Mouse (Mus musculus) heart, adult 2 months (tissue): ENCODE measurements around the gene Depdc1b. TPM values are rescaled to one million over a fixed set of nuclear protein-coding genes. Genes with fewer than 3 reads are reported as not detected.
A peak's percentile ranks its signal among the peaks of the same experiment; 100 is the strongest.

ENCODE experiments used
- DNase-seq, 2 experiments: peaks; one replicate each; pipeline ENCODE4 v3.0.0; 2021
- H3K27ac ChIP-seq: fragments of 200-600 bp; 2 replicates; pipeline ENCODE4 v1.8.1; 2022
- H3K27me3 ChIP-seq: fragments of 200-500 bp; 2 replicates; pipeline ENCODE4 v1.6.1; 2012; ENCODE audit warnings: mild to moderate bottlenecking, low read length, inconsistent platforms, mixed read lengths; ENCODE audit not compliant: control insufficient read depth, insufficient read depth
- H3K36me3 ChIP-seq: fragments of 200-500 bp; 2 replicates; pipeline ENCODE4 v1.6.1; 2012; ENCODE audit warnings: low read length, inconsistent platforms; ENCODE audit not compliant: control insufficient read depth, insufficient read depth
- H3K4me1 ChIP-seq: fragments of 200-500 bp; 2 replicates; pipeline ENCODE4 v1.6.1; 2011; ENCODE audit warnings: low read length; ENCODE audit not compliant: control insufficient read depth, insufficient read depth
- H3K4me3 ChIP-seq: fragments of 200-600 bp; 2 replicates; pipeline ENCODE4 v1.8.1; 2022
- H3K79me2 ChIP-seq: fragments of 200-500 bp; replicated peaks from 2 replicates; pipeline ENCODE4 v1.6.1; 2012; ENCODE audit warnings: mild to moderate bottlenecking, inconsistent platforms, low read length, moderate library complexity, mixed read lengths; ENCODE audit not compliant: control insufficient read depth, insufficient read depth
- H3K9ac ChIP-seq: fragments of 200-500 bp; 2 replicates; pipeline ENCODE4 v1.6.1; 2012; ENCODE audit warnings: low read depth, mild to moderate bottlenecking, control low read depth, inconsistent platforms, low read length, mixed read lengths
- CTCF ChIP-seq: fragments of 200-600 bp; IDR thresholded peaks from 2 replicates; pipeline ENCODE4 v1.8.1; 2022; ENCODE audit warnings: antibody characterized with exemption, mild to moderate bottlenecking, moderate library complexity
- EP300 ChIP-seq: fragments of 200-500 bp; IDR thresholded peaks from 2 replicates; pipeline ENCODE4 v1.6.1; 2011; ENCODE audit warnings: low read depth, low read length, control low read depth; ENCODE audit not compliant: insufficient read depth
- POLR2A ChIP-seq: fragments of 200-500 bp; IDR thresholded peaks from 2 replicates; pipeline ENCODE4 v1.6.1; 2011; ENCODE audit warnings: mild to moderate bottlenecking, low read depth, low read length, control low read depth; ENCODE audit not compliant: insufficient read depth
- WGBS: fragments of 180-500 bp; shearing (Covaris S2); methylation state at CpG from one replicate; pipeline ENCODE4 v1.1.7; 2018; 5-methylcytosine and 5-hydroxymethylcytosine counted together
- intact Hi-C: fragments of 180-260 bp; cut with DNase I; formaldehyde crosslinking; loops from one replicate; pipeline ENCODE4 v1.15.1; 2025
- polyA plus RNA-seq: library from polyadenylated mRNA; depleted of rRNA; stranded (reverse); fragments of >200 nt; gene quantifications from 2 replicates; pipeline ENCODE4 v1.2.3, GENCODE M21; 2012; rRNA removed
- total RNA-seq, 2 experiments: library from RNA; stranded (reverse); gene quantifications; 2 replicates each; pipeline ENCODE4 v1.2.3; 2021

Gene Depdc1b
- total and polyA plus RNA-seq, 3 experiments: 0.14 to 0.36 (median 0.34) TPM

DNA sequence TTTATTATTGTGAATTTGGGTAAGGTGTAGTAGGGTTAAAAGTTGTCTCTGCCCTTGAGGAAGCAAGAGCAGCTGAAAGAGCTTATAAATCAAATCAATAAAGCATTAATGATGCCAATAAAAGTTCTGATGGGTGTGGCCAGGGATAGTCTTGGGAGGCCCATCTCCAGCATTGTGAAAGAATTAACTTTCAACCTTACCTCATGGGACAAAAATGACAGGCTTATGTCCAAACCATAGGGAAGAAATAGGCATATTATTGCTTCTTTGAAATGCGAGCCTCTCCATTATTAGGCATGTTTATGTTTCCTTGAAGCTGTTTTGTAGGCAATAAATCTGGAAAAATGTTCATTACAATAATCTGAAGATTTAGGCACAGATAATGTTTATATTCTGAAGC, 122.9 kb downstream of the Depdc1b start:
- Histone ChIP-seq H3K9ac (no peak overlapping the region), H3K4me3 (no peak overlapping the region), H3K79me2 (no peaks in the 10 kb centered on the region), H3K36me3 (no peaks in the 10 kb centered on the region), H3K27me3 (no peaks in the 10 kb centered on the region), H3K27ac (no peak overlapping the region), H3K4me1 (peaks cover 1% of the 10 kb centered on the region; the same call in 1 of the 2 replicates)
- TF ChIP-seq CTCF: no peak
- no peak for TF ChIP-seq POLR2A
- TF ChIP-seq EP300: no peak
- intact Hi-C loops: no loop called here
- DNase-seq: no peak
- 87% methylated on average over 1 of the region's 1 CpGs for WGBS

DNA sequence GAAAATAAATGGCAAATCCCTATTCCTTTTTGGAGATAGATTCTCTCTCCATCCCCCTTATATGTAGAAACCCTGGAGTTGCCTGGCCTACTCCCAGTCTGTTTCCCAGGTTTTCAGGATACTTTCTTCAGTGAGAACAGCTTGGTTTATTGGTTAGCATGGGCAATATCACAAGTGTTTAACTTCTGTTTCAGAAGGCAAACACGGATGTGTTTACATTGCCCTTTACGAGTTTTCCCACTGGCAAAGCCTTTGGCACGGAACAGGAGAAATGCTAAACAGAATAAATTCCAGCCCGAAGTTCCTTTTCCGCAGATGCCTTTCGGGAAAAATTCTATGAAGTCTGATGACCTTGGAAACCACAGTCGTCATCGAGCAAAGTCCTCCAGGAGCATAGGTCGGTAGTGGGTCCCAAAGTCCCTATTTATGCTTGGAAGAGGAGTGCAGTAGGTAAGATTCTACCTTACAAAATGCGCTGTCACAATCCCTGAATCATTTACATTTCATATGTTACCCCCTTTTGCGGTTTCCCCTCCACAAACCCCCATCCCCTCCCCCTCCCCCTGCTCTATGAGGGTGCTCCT, 132.3 kb downstream of the Depdc1b start:
- intact Hi-C loops: no loop called here
- H3K27me3 ChIP-seq: no peaks in the 10 kb centered on the region
- H3K4me1 ChIP-seq: no peaks in the 10 kb centered on the region; the same call in 1 of the 2 replicates
- H3K36me3 ChIP-seq: peaks cover 3% of the 10 kb centered on the region; the same call in 1 of the 2 replicates
- TF ChIP-seq EP300 (no peak), CTCF (no peak), POLR2A (no peak)
- DNase-seq: no peak
- no peaks in the 10 kb centered on the region for H3K79me2 ChIP-seq
- H3K27ac ChIP-seq: no peak overlapping the region
- 81% methylated on average over 11 of the region's 11 CpGs for WGBS
- H3K9ac ChIP-seq: no peak overlapping the region
- no peak overlapping the region for H3K4me3 ChIP-seq

- no peaks in the 10 kb centered on the region; the same call in none of the 2 replicates for H3K4me1 ChIP-seq
- 21% methylated on average over 10 of the region's 10 CpGs for WGBS
- peak in 1 of 2 experiments; percentile 44 for DNase-seq
- peak within 1 kb of the TSS; percentile 66 for H3K27ac ChIP-seq
- intact Hi-C loops: no loop called here
- H3K4me3 ChIP-seq: peak within 1 kb of the TSS; percentile 38
- H3K27me3 ChIP-seq: no peaks in the 10 kb centered on the region
- H3K9ac ChIP-seq: peak within 1 kb of the TSS; percentile 82
- H3K36me3 ChIP-seq: peaks cover 6% of the 10 kb centered on the region; the same call in 1 of the 2 replicates
- TF ChIP-seq POLR2A: no peak
- no peak for TF ChIP-seq CTCF
- no peak for TF ChIP-seq EP300
- H3K79me2 ChIP-seq: no peaks in the 10 kb centered on the region
Observed at GRCm38 (mm10) chr13:108449116-108450097, 133.3 kb downstream of the Depdc1b start, which contains the start of gene Pde4d. Gene Pde4d (plus strand): TSS chr13:108449948.

- intact Hi-C loops: no loop called here
- peak overlapping the region; percentile 38 for H3K4me3 ChIP-seq
- H3K27ac ChIP-seq: peak overlapping the region; percentile 66
- DNase-seq: no peak
- TF ChIP-seq POLR2A (no peak), EP300 (no peak), CTCF (no peak)
- no peaks in the 10 kb centered on the region; the same call in none of the 2 replicates for H3K4me1 ChIP-seq
- no peaks in the 10 kb centered on the region for H3K79me2 ChIP-seq
- H3K36me3 ChIP-seq: peaks cover 8% of the 10 kb centered on the region; the same call in 1 of the 2 replicates
- 60% methylated on average over 2 of the region's 2 CpGs for WGBS
- no peaks in the 10 kb centered on the region for H3K27me3 ChIP-seq
- no peak overlapping the region for H3K9ac ChIP-seq
Observed at GRCm38 (mm10) chr13:108451122-108451521, 135.0 kb downstream of the Depdc1b start.

DNA sequence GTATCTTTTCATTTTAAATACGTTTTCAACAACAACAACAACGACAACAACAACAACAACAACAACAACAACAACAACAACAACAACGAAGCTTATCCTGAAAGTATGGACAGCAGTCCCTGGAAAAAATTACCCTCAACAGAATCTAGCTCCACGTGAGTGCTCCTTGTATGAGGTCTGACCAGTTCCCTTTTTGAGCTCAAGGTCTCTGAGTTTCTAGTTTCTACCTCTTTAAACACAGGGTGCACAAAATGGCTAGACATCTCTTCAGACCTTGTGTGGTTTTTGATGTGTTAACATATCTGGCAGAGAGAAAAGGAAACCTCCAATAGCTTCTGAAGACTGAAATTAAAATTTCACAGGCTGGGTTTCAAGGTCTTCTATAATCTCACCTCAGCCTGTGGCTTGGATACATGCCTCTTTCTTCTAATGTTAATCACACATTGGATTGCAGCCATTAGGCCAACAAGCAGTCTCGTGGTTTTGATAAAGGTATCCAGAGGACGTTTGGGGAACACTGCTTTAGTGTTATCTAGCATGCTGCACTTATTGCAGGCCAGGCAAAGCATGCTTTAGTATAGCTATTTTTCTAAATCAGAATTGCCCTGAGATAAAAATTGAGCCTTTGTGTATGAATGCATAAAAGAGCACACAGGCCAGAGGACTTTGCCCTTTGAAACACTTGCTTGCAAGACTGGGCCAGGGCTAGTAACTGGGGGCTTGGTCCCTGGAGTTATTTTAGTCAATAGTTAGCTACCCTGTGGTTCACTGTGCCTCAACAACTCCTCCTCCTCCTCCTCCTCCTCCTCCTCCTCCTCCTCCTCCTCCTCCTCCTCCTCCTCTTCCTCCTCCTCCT, 137.2 kb downstream of the Depdc1b start:
- TF ChIP-seq EP300 (no peak), CTCF (no peak), POLR2A (no peak)

More for the DNA sequence above, 137.2 kb downstream of the Depdc1b start:
- DNase-seq: peak in 1 of 2 experiments; percentile 45
- H3K4me1 ChIP-seq: no peaks in the 10 kb centered on the region; the same call in none of the 2 replicates
- H3K36me3 ChIP-seq: peaks cover 8% of the 10 kb centered on the region; the same call in 1 of the 2 replicates
- intact Hi-C loops: no loop called here
- H3K79me2 ChIP-seq: no peaks in the 10 kb centered on the region
- 43% methylated on average over 6 of the region's 6 CpGs for WGBS
- H3K9ac ChIP-seq: no peak overlapping the region
- no peak overlapping the region for H3K4me3 ChIP-seq
- no peaks in the 10 kb centered on the region for H3K27me3 ChIP-seq
- peak overlapping the region; percentile 75 for H3K27ac ChIP-seq

Other genes starting within 250 kb of the Depdc1b start
- gene Ndufaf2, start 157.7 kb upstream of the Depdc1b start, total RNA-seq: 10 to 100 TPM; 23.3 to 28.8 TPM
- 12.4 and 14.1 TPM in 2 replicates for gene Ndufaf2, start 157.7 kb upstream of the Depdc1b start, polyA plus RNA-seq
- gene Ercc8, start 157.6 kb upstream of the Depdc1b start, total RNA-seq: 1 to 10 TPM; 4.8 to 5.9 TPM
- gene Ercc8, start 157.6 kb upstream of the Depdc1b start, polyA plus RNA-seq: 4.7 and 7.3 TPM in 2 replicates
- gene Elovl7, start 101.9 kb upstream of the Depdc1b start, total RNA-seq: under 1 TPM; 0.18 to 0.29 TPM
- 0.20 and 1.6 TPM in 2 replicates for gene Elovl7, start 101.9 kb upstream of the Depdc1b start, polyA plus RNA-seq
- 10 to 100 TPM; 38.1 to 40.1 TPM for gene Pde4d, start 133.6 kb downstream of the Depdc1b start, total RNA-seq
- 11.5 and 20.8 TPM in 2 replicates for gene Pde4d, start 133.6 kb downstream of the Depdc1b start, polyA plus RNA-seq